Mouse (Mus musculus) adrenal gland, postnatal 10 days (tissue): Measurements from ENCODE around the gene Gm8439. TPM values are rescaled to one million over a fixed set of nuclear protein-coding genes. Genes with fewer than 3 reads are reported as not detected.
A peak's percentile ranks its signal among the peaks of the same experiment; 100 is the strongest.

ENCODE experiments used
- DNase-seq: peaks from one replicate; pipeline ENCODE4 v3.0.0; 2021; ENCODE audit warnings: mixed read lengths
- total RNA-seq, 2 experiments: library from RNA; stranded (reverse); gene quantifications; 2 replicates each; pipeline ENCODE4 v1.2.3; 2021

The Gm8439 gene
- total RNA-seq, 2 experiments from 2014 or later: not detected

- DNase-seq: peak; percentile 16
Observed at GRCm38 (mm10) chr4:120612304-120613080, 23.9 kb downstream of the Gm8439 start.

GRCm38 (mm10) chr4:120613691-120614329 is 25.3 kb downstream of the Gm8439 start:
- peak; percentile 48 for DNase-seq

- DNase-seq: no peak
Observed at GRCm38 (mm10) chr4:120614644-120615043, 26.1 kb downstream of the Gm8439 start.

GRCm38 (mm10) chr4:120615528-120616081 is 27.1 kb downstream of the Gm8439 start:
- peak; percentile 8 for DNase-seq

- DNase-seq: no peak
Observed at GRCm38 (mm10) chr4:120616199-120617025, 27.9 kb downstream of the Gm8439 start.

GRCm38 (mm10) chr4:120627728-120628127 is 39.2 kb downstream of the Gm8439 start:
- DNase-seq: peak; percentile 56

GRCm38 (mm10) chr4:120630218-120630931 is 41.8 kb downstream of the Gm8439 start:
- no peak for DNase-seq

- no peak for DNase-seq
Observed at GRCm38 (mm10) chr4:120631828-120632227, 43.3 kb downstream of the Gm8439 start.

GRCm38 (mm10) chr4:120635351-120635750 is 46.8 kb downstream of the Gm8439 start:
- no peak for DNase-seq

GRCm38 (mm10) chr4:120641946-120642345 is 53.4 kb downstream of the Gm8439 start:
- peak; percentile 36 for DNase-seq

- DNase-seq: no peak
Observed at GRCm38 (mm10) chr4:120643899-120644298, 55.4 kb downstream of the Gm8439 start.

GRCm38 (mm10) chr4:120649369-120650207 is 61.0 kb downstream of the Gm8439 start:
- DNase-seq: peak; percentile 31

GRCm38 (mm10) chr4:120650208-120650592 is 61.7 kb downstream of the Gm8439 start:
- DNase-seq: no peak

GRCm38 (mm10) chr4:120655898-120656297 is 67.4 kb downstream of the Gm8439 start:
- no peak for DNase-seq

Other genes with a start within 250 kb of the Gm8439 start
- 10 to 100 TPM; 40.3 to 47.3 TPM for gene Scmh1, start 183.5 kb upstream of the Gm8439 start, total RNA-seq
- gene Slfnl1, start 56.5 kb upstream of the Gm8439 start, total RNA-seq: under 1 TPM; 0.18 to 0.27 TPM
- 10 to 100 TPM; 24.4 to 29.9 TPM for gene Ctps, start 18.5 kb upstream of the Gm8439 start, total RNA-seq
- gene Cited4, start 77.8 kb downstream of the Gm8439 start, total RNA-seq: 1 to 10 TPM; 3.2 to 7.4 TPM
- 1 to 10 TPM; 4.1 to 7.7 TPM for gene Kcnq4, start 159.9 kb downstream of the Gm8439 start, total RNA-seq
- 10 to 100 TPM; 44.4 to 70.7 TPM for gene Nfyc, start 242.8 kb downstream of the Gm8439 start, total RNA-seq